Mouse (Mus musculus): ENCODE data around the gene Rorb. TPM values are rescaled to one million over a fixed set of nuclear protein-coding genes. Genes with fewer than 3 reads are reported as not detected.

Gene Rorb
- polyA plus RNA-seq, 1 experiment, result 0.04 TPM

- Histone ChIP-seq H3K27ac (ENCODE audit: control insufficient read depth, insufficient read depth, low read depth, low read length) (no peak overlapping the region), H3K4me1 (ENCODE audit: control insufficient read depth, insufficient read depth, low read length) (no peaks in the 10 kb centered on the region), H3K27me3 (ENCODE audit: control insufficient read depth, insufficient read depth, low read length) (no peaks in the 10 kb centered on the region), H3K36me3 (ENCODE audit: control insufficient read depth, insufficient read depth, low read length) (no peaks in the 10 kb centered on the region), H3K4me3 (ENCODE audit: control insufficient read depth, low read depth, low read length) (no peak overlapping the region)
- no peak for TF ChIP-seq POLR2A (IDR thresholded peaks at IDR 0.05; ENCODE audit: control insufficient read depth, low read depth, low read length)
- TF ChIP-seq CTCF (IDR thresholded peaks at IDR 0.05; ENCODE audit: control insufficient read depth, insufficient read depth, insufficient replicate concordance, low read depth, low read length), result no peak
Measured at GRCm38 (mm10) chr19:18967307-18967706, 143.7 kb downstream of the Rorb start.

- TF ChIP-seq CTCF (IDR thresholded peaks at IDR 0.05; ENCODE audit: control insufficient read depth, insufficient read depth, insufficient replicate concordance, low read depth, low read length), result no peak
- TF ChIP-seq POLR2A (IDR thresholded peaks at IDR 0.05; ENCODE audit: control insufficient read depth, low read depth, low read length), result no peak
- no peak overlapping the region for H3K4me3 ChIP-seq (ENCODE audit: control insufficient read depth, low read depth, low read length)
- H3K27me3 ChIP-seq (ENCODE audit: control insufficient read depth, insufficient read depth, low read length), result no peaks in the 10 kb centered on the region
- no peak overlapping the region for H3K27ac ChIP-seq (ENCODE audit: control insufficient read depth, insufficient read depth, low read depth, low read length)
- no peaks in the 10 kb centered on the region for H3K4me1 ChIP-seq (ENCODE audit: control insufficient read depth, insufficient read depth, low read length)
- no peaks in the 10 kb centered on the region for H3K36me3 ChIP-seq (ENCODE audit: control insufficient read depth, insufficient read depth, low read length)
Measured at GRCm38 (mm10) chr19:18959862-18960261, 151.1 kb downstream of the Rorb start.

- Histone ChIP-seq H3K36me3 (ENCODE audit: control insufficient read depth, insufficient read depth, low read length) (no peaks in the 10 kb centered on the region), H3K27ac (ENCODE audit: control insufficient read depth, insufficient read depth, low read depth, low read length) (no peak overlapping the region), H3K4me1 (ENCODE audit: control insufficient read depth, insufficient read depth, low read length) (no peaks in the 10 kb centered on the region), H3K4me3 (ENCODE audit: control insufficient read depth, low read depth, low read length) (no peak overlapping the region), H3K27me3 (ENCODE audit: control insufficient read depth, insufficient read depth, low read length) (no peaks in the 10 kb centered on the region)
- TF ChIP-seq CTCF (IDR thresholded peaks at IDR 0.05; ENCODE audit: control insufficient read depth, insufficient read depth, insufficient replicate concordance, low read depth, low read length) (no peak), POLR2A (IDR thresholded peaks at IDR 0.05; ENCODE audit: control insufficient read depth, low read depth, low read length) (no peak)
Measured at GRCm38 (mm10) chr19:18952806-18953205, 158.2 kb downstream of the Rorb start.

- H3K4me1 ChIP-seq (ENCODE audit: control insufficient read depth, insufficient read depth, low read length), result no peaks in the 10 kb centered on the region
- TF ChIP-seq CTCF (IDR thresholded peaks at IDR 0.05; ENCODE audit: control insufficient read depth, insufficient read depth, insufficient replicate concordance, low read depth, low read length) (no peak), POLR2A (IDR thresholded peaks at IDR 0.05; ENCODE audit: control insufficient read depth, low read depth, low read length) (no peak)
- H3K36me3 ChIP-seq (ENCODE audit: control insufficient read depth, insufficient read depth, low read length), result no peaks in the 10 kb centered on the region
- no peak overlapping the region for H3K4me3 ChIP-seq (ENCODE audit: control insufficient read depth, low read depth, low read length)
- H3K27ac ChIP-seq (ENCODE audit: control insufficient read depth, insufficient read depth, low read depth, low read length), result no peak overlapping the region
- no peaks in the 10 kb centered on the region for H3K27me3 ChIP-seq (ENCODE audit: control insufficient read depth, insufficient read depth, low read length)
Measured at GRCm38 (mm10) chr19:18947193-18947592, 163.8 kb downstream of the Rorb start.

GRCm38 (mm10) chr19:18945265-18945664 is 165.7 kb downstream of the Rorb start:
- Histone ChIP-seq H3K27me3 (ENCODE audit: control insufficient read depth, insufficient read depth, low read length) (no peaks in the 10 kb centered on the region), H3K4me1 (ENCODE audit: control insufficient read depth, insufficient read depth, low read length) (no peaks in the 10 kb centered on the region), H3K4me3 (ENCODE audit: control insufficient read depth, low read depth, low read length) (no peak overlapping the region), H3K27ac (ENCODE audit: control insufficient read depth, insufficient read depth, low read depth, low read length) (no peak overlapping the region), H3K36me3 (ENCODE audit: control insufficient read depth, insufficient read depth, low read length) (no peaks in the 10 kb centered on the region)
- TF ChIP-seq POLR2A (IDR thresholded peaks at IDR 0.05; ENCODE audit: control insufficient read depth, low read depth, low read length) (no peak), CTCF (IDR thresholded peaks at IDR 0.05; ENCODE audit: control insufficient read depth, insufficient read depth, insufficient replicate concordance, low read depth, low read length) (no peak)

- Histone ChIP-seq H3K4me1 (ENCODE audit: control insufficient read depth, insufficient read depth, low read length) (no peaks in the 10 kb centered on the region), H3K27me3 (ENCODE audit: control insufficient read depth, insufficient read depth, low read length) (no peaks in the 10 kb centered on the region), H3K27ac (ENCODE audit: control insufficient read depth, insufficient read depth, low read depth, low read length) (no peak overlapping the region), H3K36me3 (ENCODE audit: control insufficient read depth, insufficient read depth, low read length) (no peaks in the 10 kb centered on the region), H3K4me3 (ENCODE audit: control insufficient read depth, low read depth, low read length) (no peak overlapping the region)
- TF ChIP-seq CTCF (IDR thresholded peaks at IDR 0.05; ENCODE audit: control insufficient read depth, insufficient read depth, insufficient replicate concordance, low read depth, low read length), result no peak
- no peak for TF ChIP-seq POLR2A (IDR thresholded peaks at IDR 0.05; ENCODE audit: control insufficient read depth, low read depth, low read length)
Measured at GRCm38 (mm10) chr19:18941391-18941790, 169.6 kb downstream of the Rorb start.

GRCm38 (mm10) chr19:18911755-18912340 is 199.1 kb downstream of the Rorb start:
- Histone ChIP-seq H3K27me3 (ENCODE audit: control insufficient read depth, insufficient read depth, low read length) (no peaks in the 10 kb centered on the region), H3K36me3 (ENCODE audit: control insufficient read depth, insufficient read depth, low read length) (no peaks in the 10 kb centered on the region), H3K4me1 (ENCODE audit: control insufficient read depth, insufficient read depth, low read length) (no peaks in the 10 kb centered on the region), H3K27ac (ENCODE audit: control insufficient read depth, insufficient read depth, low read depth, low read length) (no peak overlapping the region), H3K4me3 (ENCODE audit: control insufficient read depth, low read depth, low read length) (no peak overlapping the region)
- no peak for TF ChIP-seq CTCF (IDR thresholded peaks at IDR 0.05; ENCODE audit: control insufficient read depth, insufficient read depth, insufficient replicate concordance, low read depth, low read length)
- no peak for TF ChIP-seq POLR2A (IDR thresholded peaks at IDR 0.05; ENCODE audit: control insufficient read depth, low read depth, low read length)
